Mouse (Mus musculus) large intestine, adult 2 months (tissue): ENCODE measurements around the gene Nutf2. TPM values are rescaled to one million over a fixed set of nuclear protein-coding genes. Genes with fewer than 3 reads are reported as not detected.
A peak's percentile ranks its signal among the peaks of the same experiment; 100 is the strongest.
"Not testable (repeated sequence)": the region's sequence is repeated elsewhere in the genome, so short reads cannot be mapped to it uniquely, and the experiment has no call there.

Experiments
- DNase-seq: peaks from one replicate; pipeline ENCODE4 v3.0.0-alpha.2; 2012; ENCODE audit warnings: low read depth, low spot score
- WGBS: fragments of 180-500 bp; shearing (Covaris S2); methylation state at CpG from one replicate; pipeline ENCODE4 v1.1.7; 2018; 5-methylcytosine and 5-hydroxymethylcytosine counted together
- polyA plus RNA-seq: library from polyadenylated mRNA; depleted of rRNA; stranded (reverse); fragments of >200 nt; gene quantifications from 2 replicates; pipeline ENCODE4 v1.2.3, GENCODE M21; 2012; rRNA removed

Gene Nutf2
- polyA plus RNA-seq, result 32.0 and 34.5 TPM in 2 replicates

GRCm38 (mm10) chr8:105860143-105860981 is at the start of gene Nutf2:
Gene Nutf2 (plus strand): TSS chr8:105860580.
- peak; percentile 95 for DNase-seq
- WGBS, result under 1% methylated on average over 59 of the region's 59 CpGs

- DNase-seq, result no peak
- 77% methylated on average over 10 of the region's 10 CpGs for WGBS
These were observed 49.3 kb upstream of the Nutf2 start for GRCm38 (mm10) chr8:105811061-105811460.

GRCm38 (mm10) chr8:105811543-105811942 is 48.8 kb upstream of the Nutf2 start:
- WGBS, result 36% methylated on average over 3 of the region's 3 CpGs
- no peak for DNase-seq

- WGBS, result 82% methylated on average over 5 of the region's 5 CpGs
- DNase-seq, result no peak
These were observed 47.9 kb upstream of the Nutf2 start for GRCm38 (mm10) chr8:105812511-105812910.

GRCm38 (mm10) chr8:105813241-105813640 is 47.1 kb upstream of the Nutf2 start:
- no peak for DNase-seq
- 93% methylated on average over 6 of the region's 6 CpGs for WGBS

GRCm38 (mm10) chr8:105819659-105820058 is 40.7 kb upstream of the Nutf2 start:
- WGBS, result 93% methylated on average over 3 of the region's 3 CpGs
- no peak for DNase-seq

GRCm38 (mm10) chr8:105820925-105821324 is 39.5 kb upstream of the Nutf2 start:
- no peak for DNase-seq
- 93% methylated on average over 1 of the region's 1 CpGs for WGBS

- WGBS, result 48% methylated on average over 4 of the region's 4 CpGs
- DNase-seq, result no peak
These were observed 34.9 kb upstream of the Nutf2 start for GRCm38 (mm10) chr8:105825506-105825905.

GRCm38 (mm10) chr8:105826379-105826778 is 34.0 kb upstream of the Nutf2 start:
- DNase-seq, result no peak
- WGBS, result 4% methylated on average over 4 of the region's 4 CpGs

- under 1% methylated on average over 52 of the region's 52 CpGs for WGBS
- DNase-seq, result peak; percentile 95
These were observed 33.2 kb upstream of the Nutf2 start, which contains the start of the genes Ranbp10 and Tsnaxip1 for GRCm38 (mm10) chr8:105826861-105827848. Gene Ranbp10 (minus strand): TSS chr8:105827350. Gene Tsnaxip1 (plus strand): TSS chr8:105827731.

GRCm38 (mm10) chr8:105833740-105834139 is 26.6 kb upstream of the Nutf2 start:
- 76% methylated on average over 2 of the region's 2 CpGs for WGBS
- DNase-seq, result not testable (repeated sequence)

GRCm38 (mm10) chr8:105835318-105835717 is 25.1 kb upstream of the Nutf2 start:
- DNase-seq, result no peak
- WGBS, result 19% methylated on average over 11 of the region's 11 CpGs

- 81% methylated on average over 6 of the region's 6 CpGs for WGBS
- DNase-seq, result no peak
These were observed 23.4 kb upstream of the Nutf2 start for GRCm38 (mm10) chr8:105836991-105837390.

- 78% methylated on average over 5 of the region's 5 CpGs for WGBS
- no peak for DNase-seq
These were observed 21.2 kb upstream of the Nutf2 start for GRCm38 (mm10) chr8:105839209-105839608.

- no peak for DNase-seq
- WGBS, result 90% methylated on average over 11 of the region's 11 CpGs
These were observed 13.7 kb upstream of the Nutf2 start for GRCm38 (mm10) chr8:105846678-105847077.

GRCm38 (mm10) chr8:105850014-105850413 is 10.4 kb upstream of the Nutf2 start:
- no peak for DNase-seq
- 85% methylated on average over 4 of the region's 4 CpGs for WGBS

- WGBS, result 65% methylated on average over 7 of the region's 7 CpGs
- DNase-seq, result no peak
These were observed 9.8 kb upstream of the Nutf2 start for GRCm38 (mm10) chr8:105850611-105851010.

GRCm38 (mm10) chr8:105851651-105852143 is 8.7 kb upstream of the Nutf2 start:
- DNase-seq, result peak; percentile 72
- under 1% methylated on average over 34 of the region's 34 CpGs for WGBS

GRCm38 (mm10) chr8:105852146-105852729 is 8.1 kb upstream of the Nutf2 start:
- 73% methylated on average over 12 of the region's 12 CpGs for WGBS
- no peak for DNase-seq

GRCm38 (mm10) chr8:105853178-105853577 is 7.2 kb upstream of the Nutf2 start, which contains the start of gene Cenpt:
Gene Cenpt (minus strand): TSS chr8:105853278.
- 86% methylated on average over 3 of the region's 3 CpGs for WGBS
- DNase-seq, result no peak
